Mouse (Mus musculus) lung, postnatal 10 days (tissue): ENCODE results near the gene Alkbh8.
A peak's percentile ranks its signal among the peaks of the same experiment; 100 is the strongest.
"Not testable (repeated sequence)": the region's sequence is repeated elsewhere in the genome, so short reads cannot be mapped to it uniquely, and the experiment has no call there.

Experiments used
- DNase-seq: peaks from one replicate; pipeline ENCODE4 v3.0.0; 2021

Gene Alkbh8

GRCm38 (mm10) chr9:3334962-3335767, at the start of gene Alkbh8:
TSS of gene Alkbh8 (plus strand) at chr9:3335140.
- DNase-seq = peak; percentile 85

- no peak for DNase-seq
Measured at GRCm38 (mm10) chr9:3309292-3309836, 25.6 kb upstream of the Alkbh8 start.

GRCm38 (mm10) chr9:3310016-3310415, 24.9 kb upstream of the Alkbh8 start:
- no peak for DNase-seq

- not testable (repeated sequence) for DNase-seq
Measured at GRCm38 (mm10) chr9:3327342-3328053, 7.4 kb upstream of the Alkbh8 start.

- no peak for DNase-seq
Measured at GRCm38 (mm10) chr9:3328054-3328595, 6.8 kb upstream of the Alkbh8 start.

- DNase-seq = no peak
Measured at GRCm38 (mm10) chr9:3330319-3330718, 4.6 kb upstream of the Alkbh8 start.

- no peak for DNase-seq
Measured at GRCm38 (mm10) chr9:3330737-3331384, 4.1 kb upstream of the Alkbh8 start.

- DNase-seq = no peak
Measured at GRCm38 (mm10) chr9:3336661-3337060, 1.7 kb downstream of the Alkbh8 start.

- no peak for DNase-seq
Measured at GRCm38 (mm10) chr9:3345136-3345535, 10.2 kb downstream of the Alkbh8 start.

GRCm38 (mm10) chr9:3345967-3346366, 11.0 kb downstream of the Alkbh8 start:
- DNase-seq = no peak

- DNase-seq = no peak
Measured at GRCm38 (mm10) chr9:3350056-3350455, 15.1 kb downstream of the Alkbh8 start.

GRCm38 (mm10) chr9:3376323-3376722, 41.4 kb downstream of the Alkbh8 start:
- DNase-seq = not testable (repeated sequence)

GRCm38 (mm10) chr9:3403251-3404208, 68.6 kb downstream of the Alkbh8 start, which contains the start of gene Cwf19l2:
TSS of gene Cwf19l2 (plus strand) at chr9:3403592.
- DNase-seq = peak; percentile 93

GRCm38 (mm10) chr9:3404372-3404771, 69.4 kb downstream of the Alkbh8 start:
- DNase-seq = peak; percentile 7

GRCm38 (mm10) chr9:3439555-3440300, 104.8 kb downstream of the Alkbh8 start:
- not testable (repeated sequence) for DNase-seq
